Mouse (Mus musculus): Measurements from ENCODE around the gene Zfp704.

- TF ChIP-seq CTCF (conservative IDR thresholded peaks at IDR 0.05; ENCODE audit: low read length) (no peak), POU5F1 (IDR thresholded peaks at IDR 0.05; ENCODE audit: borderline replicate concordance, low read length) (no peak)
Observed at GRCm38 (mm10) chr3:9443981-9444380, 165.9 kb downstream of the Zfp704 start.
